Mouse (Mus musculus) c-Kit-positive CD71-positive TER-119-negative erythroid progenitor cells, embryonic 14.5 days (primary cell): ENCODE data around the gene Psapl1.
"Not testable (repeated sequence)": the region's sequence is repeated elsewhere in the genome, so short reads cannot be mapped to it uniquely, and the experiment has no call there.

Experiments used
- DNase-seq: peaks from one replicate; pipeline ENCODE4 v3.0.0-alpha.2; 2013; ENCODE audit warnings: low read depth

The Psapl1 gene

DNA sequence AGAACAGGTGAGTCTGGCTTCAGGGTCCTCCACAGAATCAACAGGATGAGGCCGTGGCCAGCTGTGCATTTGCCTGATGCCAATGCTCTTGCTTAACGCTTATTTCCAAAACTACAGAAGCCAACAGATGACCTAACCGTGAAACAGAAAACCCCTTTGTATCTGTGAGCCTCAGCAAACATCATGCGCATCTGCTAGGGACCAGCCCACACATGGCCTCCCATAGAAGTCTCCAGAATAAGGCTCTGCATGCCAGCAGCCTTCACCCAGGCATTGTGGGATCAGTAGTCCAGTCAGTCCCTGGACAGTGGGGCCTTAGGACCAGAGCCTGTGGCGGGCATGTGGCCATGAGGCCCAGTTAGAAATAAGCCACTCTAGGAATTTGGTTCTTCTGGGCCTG is 400 bp upstream of the Psapl1 start:
- DNase-seq, result no peak

DNA sequence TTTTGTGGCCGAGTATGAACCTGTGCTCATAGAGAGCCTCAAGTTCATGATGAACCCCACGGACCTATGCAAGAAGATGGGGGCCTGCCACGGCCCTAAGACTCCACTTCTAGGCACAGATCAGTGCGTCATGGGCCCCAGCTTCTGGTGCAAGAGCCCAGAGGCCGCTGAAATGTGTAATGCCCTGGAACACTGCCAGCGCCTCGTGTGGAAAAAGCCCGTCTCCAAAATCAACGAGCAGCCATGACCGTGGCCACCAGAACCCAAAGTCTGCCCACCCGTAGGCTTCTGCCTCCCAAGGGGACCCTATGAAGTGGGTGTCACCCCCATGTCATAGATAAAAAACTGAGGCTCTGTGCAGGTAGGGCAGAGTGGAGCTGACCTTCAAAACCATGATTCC is 1.6 kb downstream of the Psapl1 start:
- DNase-seq, result no peak

DNA sequence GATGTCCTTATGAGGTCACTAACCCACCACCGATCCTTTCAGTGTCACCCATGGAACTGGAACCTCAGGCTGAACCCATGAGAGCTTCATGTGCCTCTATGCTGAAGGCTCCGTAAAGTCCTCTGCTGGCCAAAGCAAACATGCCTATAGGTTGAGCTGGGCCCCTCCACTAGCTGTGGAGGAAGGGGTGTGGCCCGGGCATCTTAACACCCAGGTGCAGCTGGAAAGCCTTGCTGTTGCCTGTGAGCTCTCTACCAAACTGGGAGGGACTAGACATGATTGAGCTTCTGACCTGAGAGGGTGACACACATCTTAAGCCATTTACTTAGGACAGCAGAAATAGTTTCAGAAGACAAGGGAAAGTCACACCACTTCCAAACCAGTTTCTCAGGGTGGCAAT is 5.0 kb downstream of the Psapl1 start:
- no peak for DNase-seq

DNA sequence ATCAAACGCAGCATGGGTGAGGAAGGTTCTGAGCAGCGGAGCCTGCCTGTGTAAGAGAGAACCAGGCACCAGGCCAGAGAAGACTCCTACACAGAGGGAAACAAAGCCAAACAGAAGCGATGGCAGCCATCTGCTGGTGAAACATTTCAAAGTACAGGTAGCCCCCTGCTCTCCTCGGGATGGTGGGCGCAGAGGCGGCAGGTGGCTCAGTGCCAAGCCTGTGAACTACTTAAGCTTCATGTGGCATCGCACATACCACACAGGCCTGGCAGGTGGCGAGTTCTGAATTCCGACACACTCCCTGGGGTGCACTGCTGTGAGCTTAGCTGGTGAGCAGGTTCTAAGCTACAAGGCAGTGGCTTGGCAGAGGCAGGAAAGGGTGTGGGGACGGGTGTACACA is 9.5 kb downstream of the Psapl1 start:
- no peak for DNase-seq

DNA sequence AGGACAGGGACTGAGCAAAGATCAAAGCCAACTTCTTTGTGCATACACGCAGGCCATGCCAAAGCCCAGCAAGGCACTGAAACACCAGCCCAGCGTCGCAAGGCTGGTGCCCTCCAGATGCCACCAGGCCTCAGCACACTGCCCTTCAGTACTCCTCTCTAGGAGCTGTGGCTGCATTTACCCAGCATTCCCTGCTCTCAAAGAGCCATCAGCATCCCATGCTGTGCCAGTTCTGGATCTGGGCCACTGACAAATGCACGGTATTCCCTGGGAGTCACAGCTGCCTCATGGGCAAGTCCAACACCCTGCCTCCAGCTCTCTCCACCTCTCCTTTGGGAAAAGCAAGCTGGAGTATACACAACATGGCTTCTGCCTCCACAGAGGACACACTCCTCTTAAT is 16.3 kb downstream of the Psapl1 start:
- DNase-seq, result no peak

DNA sequence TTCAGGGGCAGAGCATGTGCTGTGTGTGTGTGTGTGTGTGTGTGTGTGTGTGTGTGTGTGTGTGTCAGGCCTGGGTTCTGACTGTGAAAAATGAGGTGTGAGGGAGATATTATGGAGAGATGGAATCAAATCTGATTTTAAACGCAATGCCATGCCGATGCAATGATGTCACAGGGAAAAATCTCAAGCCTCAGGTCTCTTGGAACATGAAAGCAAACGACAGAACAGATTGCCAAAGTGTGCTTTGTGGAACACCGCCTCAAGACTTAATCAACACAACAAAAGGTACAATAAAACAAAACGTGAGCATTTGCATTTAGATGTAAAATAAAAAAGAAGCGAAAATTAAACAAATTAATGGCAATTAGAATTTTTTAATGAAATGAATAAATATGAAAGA is 16.8 kb downstream of the Psapl1 start:
- no peak for DNase-seq

DNA sequence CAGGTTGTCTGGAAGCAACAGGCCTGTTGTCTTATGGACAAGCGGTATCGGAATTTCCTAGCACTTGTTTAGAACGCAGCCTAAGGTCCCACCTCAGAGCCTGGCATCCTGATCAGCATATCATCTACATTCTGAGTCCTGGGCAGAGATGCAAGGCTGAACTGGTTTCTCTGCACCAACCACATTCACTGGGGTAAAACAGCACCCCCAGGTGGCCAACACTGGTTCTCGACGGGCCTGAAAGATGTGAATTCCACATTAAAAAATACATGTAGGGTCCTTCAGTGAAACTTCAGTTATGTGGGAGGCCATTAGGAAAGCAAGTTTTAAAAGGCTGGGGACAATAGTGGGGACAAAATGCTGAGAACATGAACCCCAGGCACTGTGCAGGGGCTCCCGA is 20.0 kb downstream of the Psapl1 start:
- no peak for DNase-seq

DNA sequence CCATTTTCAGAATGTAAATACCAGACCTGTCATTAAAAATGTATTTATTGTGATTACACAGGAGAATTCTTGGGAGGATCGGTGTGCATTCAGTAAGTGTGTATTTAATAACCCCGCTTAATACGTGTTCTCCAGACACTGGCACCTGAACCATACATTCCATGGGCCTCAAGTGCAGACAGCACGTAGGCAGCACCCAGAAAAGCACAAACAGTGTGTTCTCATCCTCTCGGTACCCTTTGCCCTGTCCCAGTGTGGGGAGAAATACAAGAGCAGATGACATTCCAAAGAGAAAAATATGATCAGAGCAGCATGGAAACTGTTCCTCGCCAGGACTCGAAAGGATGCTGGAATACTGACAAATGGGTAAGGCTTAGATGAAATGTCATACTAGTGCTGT is 22.0 kb downstream of the Psapl1 start:
- no peak for DNase-seq

DNA sequence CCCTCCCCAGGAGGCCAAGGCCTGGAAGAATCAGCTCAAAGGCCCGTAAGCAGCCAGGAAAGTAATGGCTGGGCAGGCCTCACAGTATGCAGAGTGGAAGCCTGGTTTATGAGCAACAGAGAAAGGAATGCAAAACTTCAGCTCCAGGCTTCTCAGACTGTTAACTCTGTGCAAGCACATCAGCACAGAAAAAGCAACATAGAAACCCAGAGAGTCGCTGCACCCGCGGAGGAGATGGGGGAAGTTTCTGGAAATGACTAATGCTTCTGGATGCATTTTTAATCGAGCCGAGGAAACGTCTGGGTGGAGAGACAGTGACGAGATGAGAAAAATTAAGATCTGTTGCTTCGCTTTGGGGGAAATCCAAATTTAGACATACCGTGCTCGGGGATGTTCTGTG is 22.5 kb downstream of the Psapl1 start:
- DNase-seq, result no peak

DNA sequence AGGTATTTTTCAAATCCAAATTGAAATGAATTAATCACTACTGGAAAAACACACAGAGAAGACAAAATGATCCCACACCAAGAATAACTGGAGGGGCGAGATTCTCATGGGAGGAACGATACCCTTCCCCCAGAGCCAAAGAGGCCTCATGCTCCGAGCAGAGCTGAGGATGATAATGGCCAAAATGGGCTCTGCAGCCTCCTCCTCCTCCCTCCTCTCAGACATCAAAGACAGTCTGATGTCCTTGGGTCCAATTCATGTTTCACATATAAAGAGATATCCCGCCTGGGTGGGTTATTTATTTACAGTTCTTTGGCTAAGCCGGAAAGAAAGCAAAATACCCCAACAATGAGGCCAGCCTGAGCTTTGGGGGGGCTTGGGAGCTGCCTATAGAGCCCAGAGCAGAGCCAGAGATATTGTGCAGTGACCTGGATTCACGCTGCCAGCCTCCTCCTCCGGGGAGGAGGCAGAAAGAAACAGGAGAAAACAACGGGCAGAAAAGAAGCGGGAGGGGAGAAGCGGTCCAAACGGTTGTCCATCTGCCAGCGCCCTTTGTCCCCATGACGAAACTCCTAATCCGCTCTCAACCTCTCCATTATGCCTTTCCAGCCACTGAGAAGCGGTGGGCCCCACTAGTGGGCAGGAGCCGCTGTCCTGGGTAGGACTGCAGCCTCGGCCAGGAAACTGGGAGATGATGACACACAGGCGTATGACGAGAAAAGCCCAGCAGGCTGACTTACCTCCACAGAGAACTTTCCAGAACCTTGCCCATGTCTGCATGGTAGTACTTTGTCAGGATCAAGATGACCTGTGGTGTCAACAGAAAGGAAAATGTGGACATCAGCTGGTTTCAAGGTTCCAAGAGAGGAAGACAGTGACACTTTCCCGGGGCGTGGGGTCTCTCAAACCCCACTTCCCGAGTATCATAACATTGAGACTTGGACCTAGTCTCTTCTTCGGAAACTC is 24.9 kb downstream of the Psapl1 start:
- no peak for DNase-seq

DNA sequence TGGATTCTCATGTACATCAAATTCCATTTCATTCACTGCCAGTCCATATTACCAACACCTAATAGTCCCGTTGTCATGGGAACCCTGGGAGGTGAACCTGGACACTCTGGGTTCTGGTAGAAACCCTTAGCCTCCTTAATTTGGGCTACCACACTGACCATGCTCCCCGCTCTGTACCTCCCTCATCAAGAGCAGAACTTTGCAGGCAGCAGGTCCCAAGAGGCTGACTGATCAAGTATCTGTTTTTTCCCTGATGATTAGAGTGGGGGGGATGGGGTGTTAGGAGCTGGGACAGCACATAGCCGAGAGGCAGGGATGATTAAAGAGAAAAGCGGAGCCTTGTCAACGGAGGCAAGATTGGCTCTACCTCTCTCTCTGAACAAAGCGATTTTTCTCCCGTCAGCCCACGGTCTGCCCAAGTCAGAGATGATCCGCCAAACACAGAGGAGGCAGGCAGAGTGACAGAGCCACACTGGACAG is 26.5 kb downstream of the Psapl1 start:
- no peak for DNase-seq

DNA sequence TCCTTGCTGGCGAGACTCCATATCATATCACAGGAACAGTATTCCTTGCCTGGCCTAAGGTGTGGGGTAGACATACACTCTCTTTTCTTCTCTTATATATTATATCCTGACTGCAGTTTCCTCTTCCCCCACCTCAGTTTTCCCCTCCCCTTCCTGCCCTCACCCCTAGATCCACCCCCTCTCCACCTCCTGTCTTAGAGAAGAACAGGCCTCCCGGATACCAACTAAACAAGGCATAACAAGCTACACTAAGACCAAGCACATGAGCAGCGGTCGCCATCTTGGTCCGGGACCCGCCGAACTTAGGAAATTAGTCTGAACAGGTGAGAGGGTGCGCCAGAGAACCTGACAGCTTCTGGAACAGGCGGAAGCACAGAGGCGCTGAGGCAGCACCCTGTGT is 33.7 kb downstream of the Psapl1 start:
- not testable (repeated sequence) for DNase-seq

DNA sequence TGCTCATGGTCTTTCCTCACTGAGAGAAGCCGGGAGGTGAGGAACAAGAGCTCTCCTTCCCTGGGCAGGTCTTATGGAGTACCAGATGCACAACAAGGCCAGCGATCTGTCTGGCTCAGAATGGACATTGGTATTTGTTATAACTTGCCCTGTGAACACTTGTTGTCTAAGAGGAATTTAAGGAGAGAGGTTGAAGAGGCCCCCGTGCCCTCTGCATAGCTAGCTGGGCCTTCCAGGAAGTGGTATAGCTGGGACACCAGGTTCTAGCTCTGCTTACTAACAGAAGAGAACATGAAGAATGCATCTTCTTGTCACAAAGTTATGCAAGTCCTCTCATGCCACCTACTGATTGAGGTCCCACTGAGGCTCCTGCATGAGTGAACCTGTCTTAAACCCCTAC is 44.2 kb downstream of the Psapl1 start:
- DNase-seq, result no peak

DNA sequence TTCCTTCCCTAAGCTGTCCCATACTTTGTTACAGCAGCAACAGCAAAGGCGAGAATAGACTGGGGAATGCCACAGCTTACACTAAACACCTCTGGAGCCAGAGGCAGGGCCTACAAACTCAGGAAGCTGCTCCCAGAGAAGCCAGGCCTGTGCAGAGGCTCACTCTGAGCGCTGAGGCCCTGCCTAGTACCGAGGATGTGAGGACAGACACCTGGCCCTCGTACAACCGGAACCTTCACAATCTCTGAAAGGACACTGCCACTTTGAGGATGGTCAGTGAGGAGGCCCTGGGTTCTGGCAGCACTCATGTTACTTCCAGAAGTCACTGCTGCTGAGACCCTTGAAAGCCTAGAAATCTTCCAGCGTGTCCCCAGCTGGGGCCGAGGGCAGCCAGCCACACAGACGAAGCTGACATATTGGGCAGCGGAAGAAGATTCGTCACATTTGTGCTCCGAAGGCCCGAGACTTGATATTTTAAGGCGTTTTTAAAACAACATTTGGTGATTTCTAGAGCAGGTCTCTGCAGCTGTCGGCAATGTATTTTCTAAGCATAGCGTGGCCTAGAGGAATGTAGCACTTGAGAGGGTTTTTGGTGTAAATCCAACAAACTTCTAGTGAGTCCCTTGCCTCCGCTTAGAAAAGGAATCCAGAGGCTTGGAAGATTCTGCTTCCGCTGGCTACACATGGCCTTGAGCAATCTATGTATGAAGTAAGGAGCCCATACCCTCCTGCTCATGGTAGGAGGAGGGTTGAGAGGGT is 49.1 kb downstream of the Psapl1 start:
- DNase-seq, result no peak

DNA sequence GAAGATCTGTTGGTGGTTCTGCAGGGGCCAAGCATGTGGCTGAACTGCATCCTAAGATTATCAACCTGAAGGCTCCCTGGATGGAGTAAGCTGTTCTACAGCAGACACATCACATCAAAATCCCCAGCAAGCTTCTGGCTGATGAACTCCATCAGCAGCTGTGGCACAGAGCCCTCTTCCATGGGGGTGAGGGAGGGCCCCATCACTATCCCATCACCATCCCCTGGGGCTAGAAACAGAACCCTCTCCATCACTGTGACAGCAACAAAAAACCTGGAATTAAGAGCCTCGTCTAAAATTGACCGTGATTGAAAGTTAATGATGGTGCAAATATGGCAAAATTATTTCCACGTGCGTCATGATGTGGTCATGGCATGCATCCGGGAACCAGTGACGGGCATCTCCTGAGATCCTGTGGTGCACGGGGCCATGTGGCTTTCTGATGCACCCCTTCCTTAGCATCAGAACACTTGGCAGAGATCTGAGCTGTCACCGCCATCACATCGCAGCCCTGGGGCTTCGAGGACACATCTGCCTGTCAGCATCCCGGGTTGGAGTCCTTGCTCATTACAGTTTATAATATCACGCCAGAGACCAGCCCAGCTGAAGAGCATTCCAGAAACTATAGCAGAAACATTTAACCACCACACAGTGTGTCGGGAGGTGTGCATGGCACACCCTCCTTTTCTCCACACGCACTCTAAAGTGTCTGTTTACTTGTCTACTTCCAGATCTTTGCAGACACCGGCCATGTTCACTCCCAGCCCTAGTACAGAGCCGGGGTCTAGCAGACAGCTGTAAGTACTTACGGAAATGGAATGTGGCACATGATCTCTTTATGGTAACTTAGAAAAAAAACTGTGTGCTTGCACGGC is 51.1 kb downstream of the Psapl1 start:
- DNase-seq, result no peak
